Mouse (Mus musculus) limb, embryonic 11.5 days (tissue): ENCODE data around the gene Hapln2. TPM values are rescaled to one million over a fixed set of nuclear protein-coding genes. Genes with fewer than 3 reads are reported as not detected.

Source experiments
- ATAC-seq: fragments of 200-750 bp; cut with Nextera tagmentation; 2 replicates; pipeline ENCODE4 v1.8.0; 2017; ENCODE audit warnings: low read depth; ENCODE audit not compliant: insufficient number of reproducible peaks, low FRiP score, low TSS enrichment
- DNase-seq: peaks from one replicate; pipeline ENCODE4 v3.0.0-alpha.2; 2015; ENCODE audit warnings: low spot score
- H3K27ac ChIP-seq: fragments of 300-500 bp; sonication (generic); replicated peaks from 2 replicates; pipeline ENCODE4 v1.5.1; 2014; ENCODE audit warnings: low read depth, mild to moderate bottlenecking, low read length
- H3K27me3 ChIP-seq: fragments of 300-500 bp; sonication (generic); 2 replicates; pipeline ENCODE4 v1.6.1; 2014; ENCODE audit warnings: mild to moderate bottlenecking, low read length, mixed read lengths; ENCODE audit not compliant: control insufficient read depth, insufficient read depth
- H3K36me3 ChIP-seq: fragments of 300-500 bp; sonication (generic); 2 replicates; pipeline ENCODE4 v1.6.1; 2014; ENCODE audit warnings: mild to moderate bottlenecking, low read length, moderate library complexity, mixed read lengths; ENCODE audit not compliant: control insufficient read depth, insufficient read depth
- H3K4me1 ChIP-seq: fragments of 300-500 bp; sonication (generic); 2 replicates; pipeline ENCODE4 v1.6.1; 2014; ENCODE audit warnings: low read length, mixed read lengths; ENCODE audit not compliant: control insufficient read depth, insufficient read depth
- H3K4me2 ChIP-seq: fragments of 300-500 bp; sonication (generic); 2 replicates; pipeline ENCODE4 v1.6.1; 2014; ENCODE audit warnings: low read depth, mild to moderate bottlenecking, moderate library complexity; ENCODE audit not compliant: severe bottlenecking
- H3K4me3 ChIP-seq: fragments of 300-500 bp; sonication (generic); 2 replicates; pipeline ENCODE4 v1.5.1; 2014; ENCODE audit warnings: low read depth, low read length
- H3K9ac ChIP-seq: fragments of 300-500 bp; sonication (generic); 2 replicates; pipeline ENCODE4 v1.6.1; 2014; ENCODE audit warnings: mild to moderate bottlenecking, low read length
- H3K9me3 ChIP-seq: fragments of 300-500 bp; sonication (generic); 2 replicates; pipeline ENCODE4 v1.6.1; 2016; ENCODE audit warnings: low read length; ENCODE audit not compliant: control insufficient read depth
- WGBS: fragments of 180-500 bp; shearing (Covaris S2); extraction: QIAGEN DNeasy Blood & Tissue Kit; methylation state at CpG from one replicate; pipeline ENCODE4 v1.1.7; 2014; 5-methylcytosine and 5-hydroxymethylcytosine counted together
- polyA plus RNA-seq: library from polyadenylated mRNA; unstranded; fragments of >200 nt; fragmentation: Nextera tagmentation; extraction: Ambion mirVana; gene quantifications from 2 replicates; pipeline ENCODE4 v1.2.1, GENCODE M21; 2014

Hapln2 gene
- polyA plus RNA-seq, 1 experiment from 2014 or later: 0.44 TPM

DNA sequence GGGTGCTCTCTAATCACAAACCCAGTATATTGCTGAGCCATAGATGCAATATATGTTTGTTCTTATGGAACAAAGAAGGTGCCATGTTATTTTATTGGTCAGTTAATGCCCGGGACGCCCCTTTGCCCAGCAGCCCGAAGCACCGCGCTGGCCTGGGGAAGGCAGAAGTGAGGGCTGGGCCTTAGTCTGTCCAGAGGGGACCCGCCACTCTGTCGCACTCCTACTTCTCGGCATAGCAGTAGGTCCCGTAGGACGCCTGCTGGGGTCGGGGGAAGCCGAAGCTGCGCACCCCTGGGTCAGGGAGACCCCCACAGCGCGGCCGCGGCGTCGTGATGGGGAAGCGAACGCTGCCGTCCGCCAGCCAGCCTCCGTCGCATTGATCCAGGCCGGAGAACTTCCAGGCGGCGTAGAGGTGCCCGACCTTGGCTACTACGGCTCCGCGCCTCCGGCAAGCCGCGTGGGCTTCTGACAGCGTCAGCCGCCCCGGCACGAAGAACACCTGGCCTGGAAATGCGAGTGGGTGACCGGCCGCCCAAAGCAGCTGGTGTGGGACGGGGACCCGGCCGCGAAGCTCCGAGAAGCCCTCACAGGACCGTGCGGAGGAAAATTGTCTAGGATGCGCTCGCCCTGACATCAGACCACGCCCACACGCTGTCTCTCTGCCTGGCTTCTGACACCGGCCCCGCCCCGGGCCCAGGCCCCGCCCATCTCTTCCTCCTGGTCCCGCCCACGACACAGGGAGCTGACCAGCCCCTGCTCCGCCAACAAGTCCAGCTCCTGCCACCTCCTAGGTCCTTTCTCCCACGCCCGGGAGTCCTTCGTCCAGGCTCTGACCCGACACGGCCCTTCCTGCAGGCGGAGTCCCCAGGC, 4.8 kb downstream of the Hapln2 start:
- Histone ChIP-seq H3K9me3 (no peaks in the 10 kb centered on the region; the same call in 1 of the 2 replicates), H3K27me3 (peaks cover 62% of the 10 kb centered on the region), H3K27ac (no peak overlapping the region), H3K4me2 (peak overlapping the region; percentile 88), H3K9ac (0 out of 2 replicates have a peak overlapping the region, but pooled peaks have one; percentile 30), H3K36me3 (no peaks in the 10 kb centered on the region), H3K4me1 (peaks cover 11% of the 10 kb centered on the region), H3K4me3 (peak overlapping the region; percentile 44)
- DNase-seq (peak; percentile 90), ATAC-seq (peak; percentile 77)
- WGBS: under 1% methylated on average over 66 of the region's 66 CpGs

DNA sequence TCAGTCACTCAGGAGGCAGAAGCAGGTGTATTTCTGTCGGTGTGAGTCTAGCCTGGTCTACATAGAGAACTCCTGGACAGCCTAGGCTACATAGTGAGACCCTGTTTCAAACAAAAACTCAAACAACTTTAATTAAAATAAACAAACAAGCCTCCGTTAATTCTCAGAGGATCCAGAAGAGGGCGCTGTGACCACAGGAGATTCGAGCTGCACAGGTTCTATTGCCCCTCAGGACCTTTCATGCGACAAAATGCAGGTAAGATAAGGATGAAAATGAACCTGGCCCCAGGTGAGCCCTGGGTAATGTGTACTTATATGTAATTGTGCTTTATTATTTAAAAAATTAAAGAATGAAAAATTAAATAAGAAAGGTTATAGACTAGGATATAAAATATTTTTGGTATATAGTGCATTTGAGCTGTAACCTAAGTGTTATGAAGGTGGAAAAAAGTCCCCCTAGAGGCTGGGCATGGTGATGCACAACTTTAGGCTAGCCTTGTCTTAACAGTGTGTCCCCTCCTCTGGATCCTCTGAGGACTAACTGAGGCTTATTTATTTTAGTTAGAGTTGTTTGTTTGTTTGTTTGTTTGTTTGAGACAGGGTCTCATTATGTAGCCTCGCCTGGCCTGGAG, 16.6 kb downstream of the Hapln2 start:
- ATAC-seq (no peak), DNase-seq (peak; percentile 53)
- 11% methylated on average over 6 of the region's 6 CpGs for WGBS
- H3K9ac ChIP-seq: no peak overlapping the region
- H3K36me3 ChIP-seq: no peaks in the 10 kb centered on the region
- no peaks in the 10 kb centered on the region; the same call in 1 of the 2 replicates for H3K9me3 ChIP-seq
- H3K4me2 ChIP-seq: no peak overlapping the region
- no peak overlapping the region for H3K4me3 ChIP-seq
- no peaks in the 10 kb centered on the region for H3K4me1 ChIP-seq
- no peaks in the 10 kb centered on the region for H3K27me3 ChIP-seq
- no peak overlapping the region for H3K27ac ChIP-seq

DNA sequence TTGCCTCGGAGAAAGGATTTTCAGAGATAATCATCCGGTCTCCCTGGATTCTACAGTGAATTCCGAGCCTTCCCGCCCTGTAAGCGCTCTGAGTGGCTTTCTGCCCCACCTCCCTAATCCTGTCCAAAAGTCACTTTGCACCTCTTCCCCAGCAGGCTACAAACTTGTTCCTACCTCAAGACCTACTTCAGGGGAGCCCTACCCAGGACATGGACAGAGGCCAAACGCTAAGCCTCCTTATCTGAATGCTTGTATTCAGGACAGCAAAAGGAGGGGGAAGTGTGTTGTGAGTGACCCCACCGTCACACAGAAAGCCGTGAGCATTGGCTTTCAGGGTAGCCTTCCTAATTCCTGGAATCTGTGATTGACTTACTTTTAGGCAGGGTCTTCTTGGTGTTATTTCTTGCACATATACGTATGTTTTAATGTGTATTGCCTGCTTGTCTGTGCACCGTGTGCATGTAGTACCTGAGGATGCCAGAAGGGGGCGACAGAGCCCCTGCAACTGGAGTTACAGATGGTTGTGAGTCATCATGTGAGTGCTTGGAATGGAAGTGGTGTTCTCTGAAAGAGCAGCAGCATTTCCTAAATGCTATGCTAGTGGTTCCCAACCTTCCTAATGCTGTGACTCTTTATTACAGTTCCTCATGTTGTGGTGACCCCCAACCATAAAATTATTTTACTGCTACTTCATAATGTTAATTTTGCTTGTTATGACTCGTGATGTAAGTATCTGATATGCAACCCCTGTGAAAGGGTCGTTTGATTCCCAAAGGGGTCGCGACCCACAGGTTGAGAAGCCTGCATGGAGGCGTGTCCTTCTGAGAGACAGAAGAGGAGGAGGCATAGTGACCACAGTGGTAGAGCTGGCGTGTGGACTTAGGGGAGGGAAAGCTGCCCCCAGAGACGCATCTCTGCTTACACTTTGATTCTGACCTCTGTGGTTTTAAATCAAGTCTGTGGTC, 21.3 kb downstream of the Hapln2 start:
- Histone ChIP-seq H3K4me3 (no peak overlapping the region), H3K27me3 (peaks cover 29% of the 10 kb centered on the region), H3K4me2 (no peak overlapping the region), H3K9me3 (no peaks in the 10 kb centered on the region; the same call in 1 of the 2 replicates), H3K27ac (no peak overlapping the region), H3K36me3 (no peaks in the 10 kb centered on the region), H3K4me1 (no peaks in the 10 kb centered on the region), H3K9ac (no peak overlapping the region)
- 76% methylated on average over 18 of the region's 18 CpGs for WGBS
- DNase-seq (peak; percentile 43), ATAC-seq (no peak)

DNA sequence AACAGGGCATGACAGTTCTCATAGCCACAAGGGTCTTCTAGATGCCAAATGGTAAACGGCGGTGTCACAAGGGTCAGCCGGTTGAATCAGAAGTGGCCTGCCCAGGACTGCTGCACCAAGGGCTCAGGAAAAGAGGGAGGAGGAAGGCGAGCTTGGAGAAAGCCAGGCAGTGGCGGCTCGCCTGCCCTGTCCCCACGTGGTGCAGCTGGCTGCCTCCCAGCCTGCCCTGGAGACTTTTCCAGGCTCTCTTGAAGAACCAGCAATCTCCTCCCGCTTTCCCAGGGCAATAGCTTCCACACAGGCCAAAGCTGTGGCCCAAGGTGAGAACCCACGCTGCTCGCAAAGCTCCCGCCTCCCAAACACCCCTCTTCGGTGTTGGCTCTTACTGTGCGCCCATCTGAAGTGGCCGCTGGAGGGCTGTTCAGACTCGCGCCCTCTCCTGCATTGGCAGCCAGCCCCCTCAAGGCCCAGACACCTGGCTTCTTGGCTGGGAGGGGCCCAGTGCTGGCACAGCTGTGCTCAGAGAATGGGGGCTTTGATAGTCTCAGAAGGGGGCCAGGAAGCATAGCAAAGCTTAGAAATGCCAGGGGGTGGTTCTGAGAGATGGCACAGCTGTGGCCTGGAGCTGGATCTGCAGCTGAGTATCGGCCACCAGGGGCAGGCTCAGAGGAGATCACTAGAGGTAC, 24.9 kb downstream of the Hapln2 start:
- Histone ChIP-seq H3K27ac (no peak overlapping the region), H3K9me3 (no peaks in the 10 kb centered on the region; the same call in 1 of the 2 replicates), H3K4me1 (0 out of 2 replicates have a peak, but pooled peaks cover 6% of the 10 kb centered on the region), H3K4me3 (no peak overlapping the region), H3K4me2 (no peak overlapping the region), H3K36me3 (no peaks in the 10 kb centered on the region), H3K27me3 (peaks cover 66% of the 10 kb centered on the region), H3K9ac (no peak overlapping the region)
- DNase-seq (no peak), ATAC-seq (no peak)
- WGBS: 2% methylated on average over 17 of the region's 17 CpGs

DNA sequence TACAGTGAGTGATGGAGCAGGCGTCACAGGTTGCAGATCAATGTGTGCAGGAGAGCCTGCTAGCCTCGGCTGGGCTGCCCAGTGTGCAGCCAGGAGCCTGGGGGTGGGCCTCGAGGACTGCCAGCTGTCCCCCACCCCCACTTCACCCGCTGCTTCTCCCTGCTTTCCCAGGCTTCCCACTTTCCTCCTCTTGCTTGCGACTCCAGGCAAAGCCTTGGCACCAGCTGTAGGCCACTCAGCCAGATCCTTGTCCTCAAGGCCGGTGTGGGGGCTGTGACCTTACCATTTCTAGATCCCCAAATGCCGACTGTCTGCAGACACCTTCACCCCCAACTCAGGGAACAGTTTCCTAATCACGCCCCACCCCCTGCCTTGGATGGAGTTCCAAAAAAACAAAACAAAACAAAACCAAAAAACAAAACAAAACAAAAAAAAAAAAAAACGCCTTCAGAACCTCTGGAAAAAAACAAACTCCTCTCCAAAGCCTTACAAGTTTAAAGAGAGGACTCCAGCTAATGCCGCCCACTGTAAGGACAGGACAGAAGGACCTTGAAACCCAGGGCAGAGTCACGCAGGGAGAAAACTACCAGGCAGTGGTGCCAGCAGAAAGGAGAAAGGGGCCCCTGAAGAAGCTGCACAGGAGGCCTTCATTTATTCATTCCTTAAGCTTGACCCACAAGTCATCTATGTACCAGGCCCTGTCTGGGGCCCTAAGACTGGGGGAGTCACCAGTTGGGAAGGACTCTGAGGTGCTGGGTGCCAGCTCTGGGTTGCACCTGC, 26.4 kb downstream of the Hapln2 start:
- DNase-seq (no peak), ATAC-seq (no peak)
- no peaks in the 10 kb centered on the region for H3K36me3 ChIP-seq
- no peak overlapping the region for H3K9ac ChIP-seq
- WGBS: 10% methylated on average over 11 of the region's 11 CpGs
- no peak overlapping the region for H3K27ac ChIP-seq
- no peaks in the 10 kb centered on the region; the same call in 1 of the 2 replicates for H3K9me3 ChIP-seq
- H3K27me3 ChIP-seq: peaks cover 80% of the 10 kb centered on the region
- no peak overlapping the region for H3K4me3 ChIP-seq
- peaks cover 13% of the 10 kb centered on the region; the same call in 1 of the 2 replicates for H3K4me1 ChIP-seq
- no peak overlapping the region for H3K4me2 ChIP-seq

DNA sequence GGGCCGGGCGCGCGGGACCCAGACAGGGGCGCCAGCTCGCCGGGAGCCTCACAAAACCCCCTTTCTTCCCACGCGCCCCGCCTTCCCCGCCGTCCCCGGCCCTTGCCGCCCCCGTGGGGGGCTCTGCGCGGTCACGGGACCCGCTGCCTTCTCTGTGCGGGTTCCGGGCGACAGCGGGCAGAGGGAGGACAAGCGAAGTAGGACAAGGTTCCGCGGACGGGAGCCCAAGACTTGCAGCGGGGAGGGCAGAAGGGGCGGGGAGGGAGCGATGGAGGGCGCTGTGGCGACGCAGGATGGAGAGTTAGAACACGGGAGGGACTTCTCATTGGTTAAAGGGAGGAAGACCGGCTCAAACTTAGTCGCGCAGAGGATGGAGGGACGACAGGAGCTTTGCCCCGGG, 27.2 kb downstream of the Hapln2 start, which contains the start of gene Bcan:
Bcan (minus strand) TSS at position 50 of the 400 bp plus-strand sequence.
- Histone ChIP-seq H3K4me1 (peaks cover 13% of the 10 kb centered on the region; the same call in 1 of the 2 replicates), H3K27ac (no peak within 1 kb of the TSS), H3K27me3 (peaks cover 89% of the 10 kb centered on the region), H3K36me3 (no peaks in the 10 kb centered on the region), H3K4me3 (peak within 1 kb of the TSS; percentile 31), H3K9ac (peak within 1 kb of the TSS; percentile 27; the same call in 1 of the 2 replicates), H3K4me2 (peak within 1 kb of the TSS; percentile 56), H3K9me3 (no peaks in the 10 kb centered on the region)
- under 1% methylated on average over 39 of the region's 39 CpGs for WGBS
- ATAC-seq (no peak), DNase-seq (peak; percentile 38)

DNA sequence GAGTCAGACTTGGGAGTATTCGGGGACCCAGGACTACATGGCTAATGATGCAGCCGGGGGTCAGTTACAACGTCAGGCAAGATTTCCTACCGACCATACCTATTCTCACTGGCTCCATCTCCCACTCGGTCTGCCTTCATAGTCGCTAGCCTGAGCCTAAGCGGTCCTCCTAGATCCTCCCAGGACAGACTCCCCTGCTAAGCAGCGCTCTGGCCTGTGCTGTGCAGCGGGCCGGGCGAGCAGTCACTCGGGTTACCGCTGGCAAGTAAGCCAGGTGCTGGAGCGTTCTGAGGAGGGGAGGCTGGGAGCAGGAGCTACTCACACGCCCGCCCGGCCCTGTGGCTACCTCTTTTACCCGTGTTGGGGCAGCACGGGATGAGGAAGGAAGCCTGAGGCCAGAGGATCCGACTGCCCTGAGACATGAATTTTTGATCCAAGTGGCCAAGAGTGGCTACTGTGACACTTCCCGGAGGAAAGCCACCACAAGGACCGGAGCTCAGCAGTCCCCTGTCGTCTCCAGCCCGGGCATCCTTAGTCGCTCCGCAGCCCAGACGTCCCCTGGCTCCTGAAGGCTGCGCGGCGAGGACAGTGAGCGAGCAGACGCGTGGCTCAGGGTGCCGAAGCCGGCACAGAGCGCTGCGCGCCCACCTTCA, 28.0 kb downstream of the Hapln2 start:
- Histone ChIP-seq H3K9ac (no peak overlapping the region; the same call in 1 of the 2 replicates), H3K36me3 (no peaks in the 10 kb centered on the region), H3K27me3 (peaks cover 95% of the 10 kb centered on the region), H3K27ac (no peak overlapping the region), H3K4me2 (peak overlapping the region; percentile 56), H3K9me3 (no peaks in the 10 kb centered on the region), H3K4me3 (peak overlapping the region; percentile 31; the same call in 1 of the 2 replicates), H3K4me1 (peaks cover 13% of the 10 kb centered on the region; the same call in 1 of the 2 replicates)
- no peak for DNase-seq
- no peak for ATAC-seq
- under 1% methylated on average over 38 of the region's 38 CpGs for WGBS
